Mouse (Mus musculus) spleen, adult 2 months (tissue): ENCODE results near the gene Rad51b.

Source experiments
- CTCF ChIP-seq: fragments of 200-500 bp; IDR thresholded peaks from 2 replicates; pipeline ENCODE4 v1.5.1; 2011; ENCODE audit warnings: mild to moderate bottlenecking, inconsistent platforms; ENCODE audit not compliant: insufficient read depth, insufficient read length, insufficient replicate concordance; ENCODE audit errors: extremely low read depth
- POLR2A ChIP-seq: fragments of 200-500 bp; IDR thresholded peaks from 2 replicates; pipeline ENCODE4 v1.6.1; 2011; ENCODE audit warnings: low read depth, low read length, inconsistent platforms

DNA sequence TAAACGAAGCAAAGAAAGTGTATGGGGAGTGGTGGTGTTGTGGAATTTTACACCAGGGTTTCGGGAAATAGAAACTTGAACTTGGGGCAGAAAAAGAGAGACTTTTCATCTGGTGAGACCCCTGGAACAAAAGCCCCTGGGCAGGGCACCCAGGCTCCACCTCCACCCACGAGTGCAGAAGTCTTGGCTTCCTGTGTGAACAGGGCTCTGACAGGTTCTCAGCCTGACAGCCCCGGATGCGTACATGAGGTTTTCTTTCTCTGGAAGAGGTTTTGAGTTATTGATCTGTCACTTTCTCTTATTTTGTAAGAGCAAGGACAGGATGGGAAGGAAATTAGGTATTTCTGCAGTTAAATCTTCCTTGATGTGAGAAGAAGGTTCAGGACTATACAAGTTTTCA is 243.1 kb downstream of the Rad51b start:
- TF ChIP-seq POLR2A (no peak), CTCF (no peak)
